Mouse (Mus musculus) bone marrow macrophage, adult 2 months (primary cell): ENCODE measurements around the gene Cyth1. TPM values are rescaled to one million over a fixed set of nuclear protein-coding genes. Genes with fewer than 3 reads are reported as not detected.

ENCODE experiments used
- H3K27ac ChIP-seq: 2 replicates; pipeline ENCODE4 v1.5.1; 2012; ENCODE audit warnings: low read depth, low read length; ENCODE audit not compliant: insufficient read depth
- H3K4me1 ChIP-seq: 2 replicates; pipeline ENCODE4 v1.6.1; 2012; ENCODE audit warnings: low read length; ENCODE audit not compliant: control insufficient read depth, insufficient read depth
- H3K4me3 ChIP-seq: 2 replicates; pipeline ENCODE4 v1.5.1; 2012; ENCODE audit warnings: mild to moderate bottlenecking, low read length, moderate library complexity; ENCODE audit not compliant: insufficient read depth
- CTCF ChIP-seq: IDR thresholded peaks from 2 replicates; pipeline ENCODE4 v1.5.1; 2012; ENCODE audit warnings: low read depth, mild to moderate bottlenecking, low read length, moderate library complexity
- POLR2A ChIP-seq: IDR thresholded peaks from 2 replicates; pipeline ENCODE4 v1.6.1; 2012; ENCODE audit warnings: mild to moderate bottlenecking, low read depth, low read length, borderline replicate concordance
- polyA plus RNA-seq: library from polyadenylated mRNA; stranded (reverse); fragments of >200 nt; gene quantifications from 2 replicates; pipeline ENCODE4 v1.2.4, GENCODE M21; 2012; ENCODE audit not compliant: missing spikeins, insufficient read depth, insufficient read length

The Cyth1 gene
- polyA plus RNA-seq, 1 experiment: 47.2 TPM

DNA sequence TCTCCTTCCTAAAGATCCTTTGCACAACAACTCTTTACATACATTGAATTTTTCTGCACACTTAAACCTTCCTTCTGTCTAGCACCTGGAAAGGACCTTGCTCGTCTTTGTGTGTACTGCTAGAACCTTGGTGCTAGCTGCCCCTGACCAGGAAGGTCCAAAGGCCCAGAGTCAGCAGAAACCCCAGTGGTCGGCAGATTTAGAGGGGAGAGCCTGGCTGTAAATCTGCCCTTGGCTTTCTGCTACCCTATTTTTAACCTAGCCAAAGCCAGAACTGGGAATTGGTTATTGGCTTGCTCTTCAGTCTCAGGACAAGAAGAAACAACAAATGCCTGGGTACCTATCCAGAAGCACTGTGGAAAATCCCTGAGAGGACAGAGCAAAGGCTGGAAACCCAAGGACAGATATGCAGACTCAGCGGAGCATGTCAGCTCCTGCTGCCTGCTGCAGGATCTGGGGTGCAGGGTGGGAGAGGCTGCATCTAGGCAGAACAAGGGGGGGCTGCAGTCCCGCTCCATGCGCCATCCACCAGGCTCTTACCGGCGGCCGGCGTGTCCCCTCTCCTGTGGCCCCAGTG is 46.5 kb downstream of the Cyth1 start:
- no peak overlapping the region for H3K4me3 ChIP-seq
- H3K27ac ChIP-seq: 0 out of 2 replicates have a peak overlapping the region, but pooled peaks have one; percentile 7
- no peak for TF ChIP-seq POLR2A
- peaks cover 45% of the 10 kb centered on the region for H3K4me1 ChIP-seq

- peak overlapping the region; percentile 23; the same call in 1 of the 2 replicates for H3K27ac ChIP-seq
- H3K4me1 ChIP-seq: peaks cover 43% of the 10 kb centered on the region
- TF ChIP-seq POLR2A (no peak), CTCF (no peak)
- H3K4me3 ChIP-seq: no peak overlapping the region
Measured at GRCm38 (mm10) chr11:118200834-118201830, 47.3 kb downstream of the Cyth1 start.

- no peak for TF ChIP-seq POLR2A
- no peak for TF ChIP-seq CTCF
- Histone ChIP-seq H3K4me1 (peaks cover 39% of the 10 kb centered on the region), H3K4me3 (no peak overlapping the region), H3K27ac (no peak overlapping the region)
Measured at GRCm38 (mm10) chr11:118198296-118198600, 50.1 kb downstream of the Cyth1 start.

GRCm38 (mm10) chr11:118197508-118198295 is 50.7 kb downstream of the Cyth1 start:
- no peak overlapping the region for H3K27ac ChIP-seq
- peaks cover 33% of the 10 kb centered on the region for H3K4me1 ChIP-seq
- no peak overlapping the region for H3K4me3 ChIP-seq
- TF ChIP-seq POLR2A: no peak
- no peak for TF ChIP-seq CTCF

- TF ChIP-seq CTCF: no peak
- TF ChIP-seq POLR2A: no peak
- peaks cover 25% of the 10 kb centered on the region for H3K4me1 ChIP-seq
- no peak overlapping the region for H3K4me3 ChIP-seq
Measured at GRCm38 (mm10) chr11:118196824-118197388, 51.5 kb downstream of the Cyth1 start.

DNA sequence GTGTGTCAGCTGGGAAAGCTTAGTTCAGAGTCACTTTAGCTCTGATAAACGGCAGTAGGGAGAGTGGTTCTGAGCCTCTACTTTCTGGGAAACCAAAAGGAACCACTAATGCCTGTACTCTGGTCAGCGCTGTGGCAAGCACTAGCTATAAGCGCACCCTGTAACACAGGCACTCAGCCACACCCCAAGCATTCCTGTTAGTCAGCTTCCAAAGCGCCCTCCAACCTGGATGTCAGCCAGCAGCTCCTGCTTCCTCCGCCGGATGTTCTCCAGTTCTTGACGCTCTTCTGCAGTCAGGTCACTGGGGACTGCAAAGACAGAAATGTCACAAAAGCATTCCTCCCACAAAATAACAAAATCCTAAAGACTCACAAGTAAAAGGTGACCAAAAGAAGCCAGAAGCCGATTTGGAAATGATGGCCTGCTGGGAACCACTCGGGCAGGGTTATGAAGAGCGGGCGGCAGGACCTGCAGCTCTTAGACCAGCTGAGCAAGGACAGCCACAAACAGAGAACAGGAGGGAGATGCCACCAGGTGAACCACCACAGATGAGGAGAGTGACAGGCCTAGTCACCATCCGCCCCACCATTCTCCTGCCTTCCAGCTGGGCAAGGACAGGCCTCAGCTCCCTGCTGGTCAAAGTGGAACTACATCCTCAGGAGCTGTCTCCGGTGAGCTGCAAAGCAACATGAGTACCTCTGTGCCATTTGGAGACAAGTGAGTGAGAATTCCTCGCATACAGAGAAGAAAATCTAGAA is 54.8 kb downstream of the Cyth1 start:
- Histone ChIP-seq H3K4me1 (peaks cover 2% of the 10 kb centered on the region; the same call in 1 of the 2 replicates), H3K27ac (no peak overlapping the region), H3K4me3 (no peak overlapping the region)
- TF ChIP-seq CTCF: no peak
- no peak for TF ChIP-seq POLR2A

More at GRCm38 (mm10) chr11:118196824-118197388, 51.5 kb downstream of the Cyth1 start:
- no peak overlapping the region for H3K27ac ChIP-seq

DNA sequence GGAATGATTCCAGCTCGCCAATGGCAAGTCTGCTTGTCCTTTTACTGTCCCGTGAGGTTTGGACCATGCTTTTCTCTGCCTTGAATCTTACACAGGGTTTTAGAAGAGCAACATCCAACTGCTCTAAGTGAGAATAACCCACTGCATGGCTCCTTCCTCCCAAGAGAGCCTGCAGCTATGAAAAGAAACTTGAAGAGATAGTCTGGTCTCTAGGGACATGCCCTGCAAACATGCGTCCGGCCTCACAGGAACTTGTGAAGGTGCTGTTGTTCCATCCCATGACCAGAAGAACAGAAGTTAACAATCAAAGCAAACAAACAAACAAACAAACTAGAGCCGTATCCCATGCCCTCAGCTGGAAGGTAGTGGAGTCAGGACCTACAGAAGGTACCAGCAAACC is 55.4 kb downstream of the Cyth1 start:
- no peak overlapping the region for H3K4me3 ChIP-seq
- no peak overlapping the region for H3K27ac ChIP-seq
- TF ChIP-seq CTCF (no peak), POLR2A (no peak)
- peaks cover 2% of the 10 kb centered on the region; the same call in 1 of the 2 replicates for H3K4me1 ChIP-seq

- no peak overlapping the region for H3K4me3 ChIP-seq
- TF ChIP-seq POLR2A (no peak), CTCF (no peak)
- no peak overlapping the region for H3K27ac ChIP-seq
- peaks cover 27% of the 10 kb centered on the region for H3K4me1 ChIP-seq
Measured at GRCm38 (mm10) chr11:118182768-118183167, 65.6 kb downstream of the Cyth1 start.

- TF ChIP-seq CTCF (no peak), POLR2A (no peak)
- H3K4me3 ChIP-seq: no peak overlapping the region
- no peak overlapping the region for H3K27ac ChIP-seq
- peaks cover 27% of the 10 kb centered on the region for H3K4me1 ChIP-seq
Measured at GRCm38 (mm10) chr11:118182353-118182752, 66.0 kb downstream of the Cyth1 start.
